8 mouse cellular contexts compared by ENCODE assay signal in genomic region chr5:136622721-136623542, GRCm38 (mm10). TPM values are rescaled to one million over a fixed set of nuclear protein-coding genes. Genes with fewer than 3 reads are reported as not detected.
DNase-seq lines count a peak whose midpoint lies in the region; ATAC-seq and TF ChIP-seq lines count a peak whose summit lies in the region.

No protein-coding gene starts in this region.

- 5% methylated on average over 43 of the region's 43 CpGs for WGBS in heart, embryonic 14.5 days
- 4% methylated on average over 43 of the region's 43 CpGs for WGBS in liver, embryonic 15.5 days (ENCODE audit: insufficient replicate concordance)
- 3% methylated on average over 43 of the region's 43 CpGs for WGBS in neural tube, embryonic 11.5 days
- WGBS in stomach, embryonic 16.5 days = 3% methylated on average over 43 of the region's 43 CpGs

- DNase-seq in CD4-positive helper T cell, adult 2 months (ENCODE audit: low read depth, low spot score) = peak; percentile 87
- DNase-seq in brain, embryonic 14.5 days (ENCODE audit: low read depth) = peak; percentile 86
- peak; percentile 90 for DNase-seq in kidney, postnatal 10 days
- DNase-seq in neural tube, embryonic 11.5 days (ENCODE audit: low spot score) = peak; percentile 81

- H3K4me3 ChIP-seq in erythroblast, embryonic 14.5 days (replicated peaks) = peak overlapping the region; percentile 62
- peak overlapping the region; percentile 42 to 70 for H3K4me3 ChIP-seq in heart, embryonic 14.5 days (ENCODE audit: control insufficient read depth in 1 of 2, insufficient read depth in 1 of 2, low read depth in 1 of 2, low read length in 2 of 2)
- H3K4me3 ChIP-seq in liver, embryonic 15.5 days (replicated peaks) = peak overlapping the region; percentile 54
- H3K4me3 ChIP-seq in neural tube, embryonic 11.5 days (ENCODE audit: low read depth, low read length) = peak overlapping the region; percentile 32
- H3K4me3 ChIP-seq in stomach, embryonic 16.5 days (replicated peaks; ENCODE audit: low read length) = peak overlapping the region; percentile 53

- peak; percentile 83 for TF ChIP-seq CTCF in brain, embryonic 14.5 days (IDR thresholded peaks at IDR 0.05; ENCODE audit: borderline replicate concordance, extremely low read depth, insufficient read depth, insufficient read length)

- no peaks in the 10 kb centered on the region for H3K36me3 ChIP-seq in erythroblast, embryonic 14.5 days (ENCODE audit: control insufficient read depth)
- H3K36me3 ChIP-seq in heart, embryonic 14.5 days (ENCODE audit: control insufficient read depth, insufficient read depth, low read length) = no peaks in the 10 kb centered on the region
- H3K36me3 ChIP-seq in liver, embryonic 15.5 days (replicated peaks) = no peaks in the 10 kb centered on the region
- no peaks in the 10 kb centered on the region for H3K36me3 ChIP-seq in neural tube, embryonic 11.5 days (ENCODE audit: control insufficient read depth, insufficient read depth, low read length)
- H3K36me3 ChIP-seq in stomach, embryonic 16.5 days (ENCODE audit: control insufficient read depth, insufficient read depth, low read length) = no peaks in the 10 kb centered on the region

- no peaks in the 10 kb centered on the region for H3K9me3 ChIP-seq in erythroblast, embryonic 14.5 days (ENCODE audit: control insufficient read depth, low read length)
- no peaks in the 10 kb centered on the region for H3K9me3 ChIP-seq in heart, embryonic 14.5 days (ENCODE audit: control insufficient read depth, low read length)
- H3K9me3 ChIP-seq in liver, embryonic 15.5 days (replicated peaks) = no peaks in the 10 kb centered on the region
- no peaks in the 10 kb centered on the region for H3K9me3 ChIP-seq in neural tube, embryonic 11.5 days (ENCODE audit: control insufficient read depth, low read length)
- no peaks in the 10 kb centered on the region for H3K9me3 ChIP-seq in stomach, embryonic 16.5 days (replicated peaks; ENCODE audit: control insufficient read depth, low read length)

- H3K27me3 ChIP-seq in erythroblast, embryonic 14.5 days (ENCODE audit: control insufficient read depth) = peaks cover 37% of the 10 kb centered on the region
- H3K27me3 ChIP-seq in heart, embryonic 14.5 days (ENCODE audit: control insufficient read depth, insufficient read depth, low read length) = peaks cover 12% of the 10 kb centered on the region; the same call in 1 of the 2 replicates
- peaks cover 44% of the 10 kb centered on the region for H3K27me3 ChIP-seq in liver, embryonic 15.5 days
- H3K27me3 ChIP-seq in neural tube, embryonic 11.5 days (ENCODE audit: control insufficient read depth, insufficient read depth, low read length) = peaks cover 8% of the 10 kb centered on the region; the same call in 1 of the 2 replicates
- H3K27me3 ChIP-seq in stomach, embryonic 16.5 days (ENCODE audit: control insufficient read depth, insufficient read depth, low read length) = no peaks in the 10 kb centered on the region; the same call in 1 of the 2 replicates

- H3K4me2 ChIP-seq in heart, embryonic 14.5 days (ENCODE audit: low read length) = peak overlapping the region; percentile 84
- peak overlapping the region; percentile 75 for H3K4me2 ChIP-seq in liver, embryonic 15.5 days
- peak overlapping the region; percentile 63 for H3K4me2 ChIP-seq in neural tube, embryonic 11.5 days (ENCODE audit: low read depth)
- peak overlapping the region; percentile 78 for H3K4me2 ChIP-seq in stomach, embryonic 16.5 days (ENCODE audit: low read depth, low read length)

- no peak for ATAC-seq in heart, embryonic 14.5 days (ENCODE audit: insufficient number of reproducible peaks, insufficient read depth, low FRiP score, low read depth)
- ATAC-seq in liver, embryonic 15.5 days (ENCODE audit: insufficient read depth) = peak; percentile 85
- ATAC-seq in neural tube, embryonic 11.5 days (ENCODE audit: insufficient read depth, low FRiP score, low TSS enrichment) = no peak
- peak; percentile 62 for ATAC-seq in stomach, embryonic 16.5 days (ENCODE audit: insufficient read depth, low FRiP score)

- no peak overlapping the region for H3K27ac ChIP-seq in heart, embryonic 14.5 days (replicated peaks in 1 of 2; ENCODE audit: control insufficient read depth in 1 of 2, insufficient read depth in 1 of 2, low read depth in 2 of 2, low read length in 2 of 2)
- H3K27ac ChIP-seq in liver, embryonic 15.5 days (replicated peaks) = no peak overlapping the region
- H3K27ac ChIP-seq in neural tube, embryonic 11.5 days (ENCODE audit: low read depth, low read length) = no peak overlapping the region
- no peak overlapping the region for H3K27ac ChIP-seq in stomach, embryonic 16.5 days (ENCODE audit: low read length)

- peak overlapping the region; percentile 64 for H3K9ac ChIP-seq in heart, embryonic 14.5 days (ENCODE audit: low read length)
- H3K9ac ChIP-seq in liver, embryonic 15.5 days = peak overlapping the region; percentile 45
- peak overlapping the region; percentile 37; the same call in 1 of the 2 replicates for H3K9ac ChIP-seq in neural tube, embryonic 11.5 days (ENCODE audit: low read length)
- peak overlapping the region; percentile 53 for H3K9ac ChIP-seq in stomach, embryonic 16.5 days (ENCODE audit: low read length)

- TF ChIP-seq POLR2A in brain, embryonic 14.5 days (IDR thresholded peaks at IDR 0.05; ENCODE audit: borderline replicate concordance, extremely low read depth, insufficient read depth, insufficient read length, poor library complexity, severe bottlenecking) = no peak

- peaks cover 25% of the 10 kb centered on the region for H3K4me1 ChIP-seq in erythroblast, embryonic 14.5 days (ENCODE audit: control insufficient read depth)
- H3K4me1 ChIP-seq in heart, embryonic 14.5 days (ENCODE audit: control insufficient read depth in 2 of 2, insufficient read depth in 2 of 2, low read length in 2 of 2) = peaks cover 17 to 20% of the 10 kb centered on the region in 2 experiments
- H3K4me1 ChIP-seq in liver, embryonic 15.5 days (replicated peaks) = peaks cover 36% of the 10 kb centered on the region
- H3K4me1 ChIP-seq in neural tube, embryonic 11.5 days (ENCODE audit: control insufficient read depth, insufficient read depth, low read length) = 0 out of 2 replicates have a peak, but pooled peaks cover 6% of the 10 kb centered on the region
- peaks cover 18% of the 10 kb centered on the region for H3K4me1 ChIP-seq in stomach, embryonic 16.5 days (ENCODE audit: control insufficient read depth, insufficient read depth, low read length)

RNA-seq across cellular contexts. Expression of gene Cux1, which starts 55.6 kb away (rescaled TPM):
- 73.3 and 92.0 TPM in 2 replicates for polyA plus RNA-seq in brain, embryonic 14.5 days (2012; rRNA removed)
- polyA plus RNA-seq in erythroblast, embryonic 14.5 days (2012) = 2.9 and 3.6 TPM in 2 replicates
- 71.6 and 76.8 TPM in 2 replicates for polyA plus RNA-seq in heart, embryonic 14.5 days (2014; fragmentation: Nextera tagmentation; extraction: Ambion mirVana)
- polyA plus RNA-seq in liver, embryonic 15.5 days (2015; fragmentation: Nextera tagmentation; extraction: Ambion mirVana) = 16.9 and 17.1 TPM in 2 replicates
- 109 and 111 TPM in 2 replicates for polyA plus RNA-seq in neural tube, embryonic 11.5 days (2014; fragmentation: Nextera tagmentation; extraction: Ambion mirVana)
- polyA plus RNA-seq in stomach, embryonic 16.5 days (2015; fragmentation: Nextera tagmentation; extraction: Ambion mirVana) = 76.1 and 77.7 TPM in 2 replicates

Comparison
In these comparisons a context has a peak if more than half of its experiments do, and no peak if none do; other contexts are left out.
1. ATAC-seq: peak in liver, embryonic 15.5 days (single experiment) and stomach, embryonic 16.5 days (single experiment); none in heart, embryonic 14.5 days (single experiment) and neural tube, embryonic 11.5 days (single experiment).
2. Peak in every context shown above with its lines, with median percentiles within 50 percentile points of each other: DNase-seq, H3K4me3 ChIP-seq, H3K4me2 ChIP-seq and H3K9ac ChIP-seq.